Mouse (Mus musculus) CH12.LX (cell line): ENCODE results near the gene Nkx2-1. TPM values are rescaled to one million over a fixed set of nuclear protein-coding genes. Genes with fewer than 3 reads are reported as not detected.

ENCODE experiments used
- DNase-seq: peaks from one replicate; pipeline ENCODE4 v3.0.0-alpha.2; 2013; ENCODE audit errors: extremely low read depth
- H3K27ac ChIP-seq: 2 replicates; pipeline ENCODE4 v1.5.1; 2012; ENCODE audit warnings: low read depth, mild to moderate bottlenecking, control low read depth, moderate library complexity; ENCODE audit not compliant: insufficient read depth
- H3K27me3 ChIP-seq: replicated peaks from 2 replicates; pipeline ENCODE3; 2012; ENCODE audit warnings: inconsistent platforms
- H3K36me3 ChIP-seq, 2 experiments: replicated peaks in 1 of 2; 2 replicates each; pipeline versions ENCODE3 to v1.6.1; 2012; ENCODE audit warnings: inconsistent platforms in 1 of 2, low read length in 1 of 2, mild to moderate bottlenecking in 1 of 2, mixed read lengths in 1 of 2, moderate library complexity in 1 of 2; ENCODE audit not compliant: control insufficient read depth in 1 of 2, insufficient read depth in 1 of 2
- H3K4me1 ChIP-seq, 2 experiments: 2 replicates each; pipeline ENCODE4 v1.6.1; 2012; ENCODE audit warnings: inconsistent platforms in 1 of 2, moderate library complexity in 1 of 2; ENCODE audit not compliant: insufficient read depth in 2 of 2, control insufficient read depth in 1 of 2
- H3K4me2 ChIP-seq: 2 replicates; pipeline ENCODE4 v1.6.1; 2012; ENCODE audit warnings: low read depth, mild to moderate bottlenecking, control low read depth; ENCODE audit not compliant: poor library complexity, insufficient read depth, severe bottlenecking
- H3K4me3 ChIP-seq, 3 experiments: fragments of 150-350 bp in 1 of 3; sonication (generic) in 1 of 3; replicated peaks in 1 of 3; 2 replicates each; pipeline versions ENCODE3 to v1.5.1; 2011 to 2012; ENCODE audit warnings: low read depth in 2 of 3, low read length in 2 of 3, mild to moderate bottlenecking in 2 of 3, moderate library complexity in 2 of 3, control low read depth in 1 of 3, improper control_type of control experiment in 1 of 3, inconsistent platforms in 1 of 3, mixed read lengths in 1 of 3; ENCODE audit not compliant: poor library complexity in 1 of 3
- H3K79me2 ChIP-seq: replicated peaks from 2 replicates; pipeline ENCODE4 v1.6.1; 2012; ENCODE audit warnings: mild to moderate bottlenecking, moderate library complexity; ENCODE audit not compliant: control insufficient read depth, poor library complexity, insufficient read depth, severe bottlenecking; ENCODE audit errors: extremely low read depth
- H3K9ac ChIP-seq: 2 replicates; pipeline ENCODE4 v1.6.1; 2012; ENCODE audit warnings: low read depth, mild to moderate bottlenecking, control low read depth, moderate library complexity; ENCODE audit not compliant: insufficient read depth
- H3K9me3 ChIP-seq: replicated peaks from 2 replicates; pipeline ENCODE3; 2012; ENCODE audit warnings: low read length, inconsistent platforms, mixed read lengths
- CHD2 ChIP-seq: IDR thresholded peaks from 2 replicates; pipeline ENCODE4 v1.6.1; 2011; ENCODE audit warnings: low read length, improper control_type of control experiment
- CTCF ChIP-seq, 2 experiments: IDR thresholded peaks in 1 of 2; conservative IDR thresholded peaks in 1 of 2; 2 replicates each; pipeline ENCODE4 v1.5.1; 2011 to 2012; ENCODE audit warnings: low read depth in 2 of 2, low read length in 2 of 2, improper control_type of control experiment in 1 of 2, inconsistent platforms in 1 of 2, mild to moderate bottlenecking in 1 of 2, moderate library complexity in 1 of 2
- E2F4 ChIP-seq: IDR thresholded peaks from 2 replicates; pipeline ENCODE4 v1.6.1; 2011; ENCODE audit warnings: low read depth, low read length, improper control_type of control experiment; ENCODE audit not compliant: insufficient replicate concordance
- ELF1 ChIP-seq: IDR thresholded peaks from 2 replicates; pipeline ENCODE4 v1.6.1; 2014; ENCODE audit warnings: low read depth, mild to moderate bottlenecking, inconsistent platforms, low read length, improper control_type of control experiment
- ETS1 ChIP-seq: conservative IDR thresholded peaks from 2 replicates; pipeline ENCODE4 v1.6.1; 2012; ENCODE audit warnings: low read depth, mild to moderate bottlenecking, inconsistent platforms, low read length, improper control_type of control experiment, moderate library complexity
- IRF4 ChIP-seq: IDR thresholded peaks from 2 replicates; pipeline ENCODE4 v1.6.1; 2014; ENCODE audit warnings: low read depth, mild to moderate bottlenecking, inconsistent platforms, low read length, improper control_type of control experiment
- JUN ChIP-seq: IDR thresholded peaks from 2 replicates; pipeline ENCODE4 v1.6.1; 2011; ENCODE audit warnings: low read depth, mild to moderate bottlenecking, low read length, improper control_type of control experiment, moderate library complexity; ENCODE audit not compliant: insufficient read depth
- JUND ChIP-seq: conservative IDR thresholded peaks from 2 replicates; pipeline ENCODE4 v1.6.1; 2011; ENCODE audit warnings: low read depth, low read length, improper control_type of control experiment
- KAT2A ChIP-seq: IDR thresholded peaks from 2 replicates; pipeline ENCODE4 v1.6.1; 2012; ENCODE audit warnings: low read length, improper control_type of control experiment, inconsistent platforms; ENCODE audit not compliant: insufficient replicate concordance
- MAFK ChIP-seq: IDR thresholded peaks from 2 replicates; pipeline ENCODE4 v1.6.1; 2011; ENCODE audit warnings: low read length, improper control_type of control experiment; ENCODE audit not compliant: insufficient replicate concordance
- MAX ChIP-seq: IDR thresholded peaks from 2 replicates; pipeline ENCODE4 v1.6.1; 2011; ENCODE audit warnings: low read length, improper control_type of control experiment
- MAZ ChIP-seq: IDR thresholded peaks from 2 replicates; pipeline ENCODE4 v1.6.1; 2012; ENCODE audit warnings: low read depth, mild to moderate bottlenecking, inconsistent platforms, low read length, improper control_type of control experiment, moderate library complexity
- MEF2A ChIP-seq: IDR thresholded peaks from 2 replicates; pipeline ENCODE4 v1.6.1; 2014; ENCODE audit warnings: low read depth, mild to moderate bottlenecking, inconsistent platforms, low read length, improper control_type of control experiment, borderline replicate concordance
- MYC ChIP-seq: IDR thresholded peaks from 2 replicates; pipeline ENCODE4 v1.6.1; 2011; ENCODE audit warnings: low read depth, mild to moderate bottlenecking, improper control_type of control experiment, low read length
- NELFE ChIP-seq: IDR thresholded peaks from 2 replicates; pipeline ENCODE4 v1.6.1; 2011; ENCODE audit warnings: low read depth, low read length, improper control_type of control experiment
- RAD21 ChIP-seq: IDR thresholded peaks from 2 replicates; pipeline ENCODE4 v1.6.1; 2011; ENCODE audit warnings: low read depth, mild to moderate bottlenecking, low read length, improper control_type of control experiment, moderate library complexity
- RCOR1 ChIP-seq: conservative IDR thresholded peaks from 2 replicates; pipeline ENCODE4 v1.6.1; 2012; ENCODE audit warnings: low read depth, mild to moderate bottlenecking, inconsistent platforms, low read length, improper control_type of control experiment
- TCF12 ChIP-seq: IDR thresholded peaks from 2 replicates; pipeline ENCODE4 v1.6.1; 2014; ENCODE audit warnings: low read depth, mild to moderate bottlenecking, inconsistent platforms, low read length, improper control_type of control experiment
- UBTF ChIP-seq: IDR thresholded peaks from 2 replicates; pipeline ENCODE4 v1.6.1; 2012; ENCODE audit warnings: low read depth, mild to moderate bottlenecking, inconsistent platforms, low read length, improper control_type of control experiment, moderate library complexity
- ZKSCAN1 ChIP-seq: IDR thresholded peaks from 2 replicates; pipeline ENCODE4 v1.6.1; 2012; ENCODE audit warnings: low read depth, inconsistent platforms, low read length, improper control_type of control experiment, borderline replicate concordance
- dilution Hi-C: fragments of 300-500 bp; cut with MboI; formaldehyde crosslinking; loops from 2 replicates; pipeline ENCODE4 v1.14.3; 2020; ENCODE audit warnings: low sequenced_read_pairs; ENCODE audit not compliant: extremely low pct_unique_long_range_greater_than_20kb, extremely low pct_ligation_motif_present
- in situ Hi-C: fragments of 300-500 bp; cut with MboI; formaldehyde crosslinking; loops from 3 replicates; pipeline ENCODE4 v1.14.3; 2019; ENCODE audit warnings: low sequenced_read_pairs, low pct_ligation_motif_present, low pct_unique_long_range_greater_than_20kb, mixed read lengths
- polyA plus RNA-seq: library from polyadenylated mRNA; unstranded; fragments of >175 nt; gene quantifications from 2 replicates; pipeline ENCODE4 v1.2.1, GENCODE M21; 2012; ENCODE audit warnings: low read depth; ENCODE audit not compliant: insufficient read length
- total RNA-seq, 2 experiments: library from RNA; depleted of rRNA; stranded (reverse); fragments of 300-350 nt in 1 of 2; fragments of >200 nt in 1 of 2; gene quantifications; 2 replicates each; pipeline ENCODE4 v1.2.3; 2012 to 2014

Gene Nkx2-1
- total and polyA plus RNA-seq, 3 experiments: not detected

- no peak overlapping the region for H3K9ac ChIP-seq
- no peak overlapping the region for H3K27ac ChIP-seq
- in situ Hi-C loops: loop anchor here (25.0 kb wide), 1 partner anchor 645 kb away; no protein-coding TSS in a partner anchor
- no peaks in the 10 kb centered on the region for H3K79me2 ChIP-seq
- no peak for DNase-seq
- no peaks in the 10 kb centered on the region for H3K4me1 ChIP-seq
- no peak overlapping the region for H3K4me3 ChIP-seq
- H3K4me2 ChIP-seq: no peak overlapping the region
- dilution Hi-C loops: no loop called here
- TF ChIP-seq RAD21: no peak
- no peak for TF ChIP-seq ZKSCAN1
- TF ChIP-seq TCF12: no peak
- TF ChIP-seq MAX: no peak
- no peak for TF ChIP-seq UBTF
- TF ChIP-seq MYC: no peak
- TF ChIP-seq E2F4: no peak
- TF ChIP-seq, all 38 proteins: peak for 0
- Histone ChIP-seq H3K9me3 (peaks cover 29% of the 10 kb centered on the region), H3K36me3 (no peaks in the 10 kb centered on the region), H3K27me3 (no peaks in the 10 kb centered on the region)
Observed at GRCm38 (mm10) chr12:56532142-56532541, 4.6 kb downstream of the Nkx2-1 start.

DNA sequence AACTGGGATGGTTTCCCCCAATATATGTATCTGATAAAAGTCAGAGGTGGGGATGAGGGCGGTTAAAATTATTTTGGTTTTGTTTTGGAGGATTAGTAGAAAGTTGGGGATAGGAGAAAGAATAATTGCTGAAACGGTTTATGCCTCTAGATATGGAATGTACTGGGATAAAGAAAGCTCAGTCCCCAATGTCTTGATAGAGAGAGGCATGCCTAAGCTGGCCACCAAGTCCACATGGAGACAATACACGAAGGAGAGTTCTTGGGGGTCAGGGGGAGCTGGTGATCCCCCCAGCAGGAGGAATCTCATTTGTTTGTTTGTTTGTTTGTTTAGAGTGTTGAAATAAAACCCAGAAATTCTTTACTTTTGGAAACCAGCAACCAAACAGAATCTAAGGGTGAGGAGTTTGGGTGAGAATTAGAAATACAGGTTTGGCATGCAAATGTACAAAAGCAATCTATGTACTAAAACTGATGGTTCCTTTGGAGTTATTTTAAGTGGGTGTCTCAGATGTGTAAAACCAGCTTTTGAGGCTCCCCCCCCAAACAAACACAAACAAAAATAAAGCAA lies 5.6 kb downstream of the Nkx2-1 start:
- H3K9ac ChIP-seq: no peak overlapping the region
- no peaks in the 10 kb centered on the region for H3K79me2 ChIP-seq
- no peak overlapping the region for H3K4me3 ChIP-seq
- peaks cover 29% of the 10 kb centered on the region for H3K9me3 ChIP-seq
- in situ Hi-C loops (loop anchor here (25.0 kb wide), 1 partner anchor 644 kb away; no protein-coding TSS in a partner anchor), dilution Hi-C loops (no loop called here)
- TF ChIP-seq CTCF (conservative IDR thresholded peaks at IDR 0.05 in 1 of 2, IDR thresholded peaks at IDR 0.05 in 1 of 2; ENCODE audit: low read depth in 2 of 2, low read length in 2 of 2): no peak
- TF ChIP-seq MAZ: no peak
- TF ChIP-seq KAT2A: no peak
- TF ChIP-seq IRF4: no peak
- TF ChIP-seq MAFK: no peak
- no peak for TF ChIP-seq ETS1
- no peak for TF ChIP-seq NELFE
- no peak for TF ChIP-seq JUN
- TF ChIP-seq JUND: no peak
- TF ChIP-seq RCOR1: no peak
- no peak for TF ChIP-seq MEF2A
- no peak for TF ChIP-seq CHD2
- TF ChIP-seq MAX: no peak
- no peak for TF ChIP-seq MYC
- TF ChIP-seq ELF1: no peak
- no peak overlapping the region for H3K4me2 ChIP-seq
- no peaks in the 10 kb centered on the region for H3K4me1 ChIP-seq
- H3K27me3 ChIP-seq: no peaks in the 10 kb centered on the region
- DNase-seq: no peak
- no peaks in the 10 kb centered on the region for H3K36me3 ChIP-seq
- H3K27ac ChIP-seq: no peak overlapping the region
